ENCODE assay signal across 13 mouse cellular contexts in the genomic region with DNA sequence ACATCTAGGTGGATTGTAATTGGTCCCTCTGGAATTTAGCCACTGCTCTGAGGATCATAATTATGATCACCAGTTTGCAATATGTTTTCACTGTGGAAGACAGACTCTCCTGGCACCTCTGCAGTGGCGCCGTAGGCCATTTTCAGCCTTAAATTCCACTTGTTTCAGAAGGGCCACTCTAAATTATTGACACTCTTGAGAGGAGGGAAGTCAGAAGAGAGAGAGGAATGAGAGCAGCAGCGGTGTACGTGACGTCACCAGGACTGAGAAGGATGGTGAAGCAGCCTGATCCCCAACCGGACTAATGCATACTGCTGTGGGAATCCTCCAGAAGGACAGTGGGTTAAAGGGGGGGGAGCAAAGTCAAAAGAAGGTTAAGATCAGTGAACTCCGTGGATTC.
"Had no signal": no experiment of that assay in that cellular context is flagged by ENCODE, and none has a peak within 500 bp of the region (broad histone marks: within the 10 kb centered on the region; RNA-seq: fewer than 3 reads in every experiment).

No protein-coding gene starts in this region.

- H3K27ac ChIP-seq: liver, embryonic 15.5 days; neural tube, embryonic 12.5 days had no signal

- H3K9me3 ChIP-seq: limb, embryonic 13.5 days; liver, embryonic 15.5 days; neural tube, embryonic 12.5 days had no signal

- H3K4me2 ChIP-seq: limb, embryonic 13.5 days; liver, embryonic 11.5 days; liver, embryonic 15.5 days; neural tube, embryonic 12.5 days had no signal

- H3K36me3 ChIP-seq: limb, embryonic 13.5 days; liver, embryonic 15.5 days; neural tube, embryonic 12.5 days had no signal

- H3K9ac ChIP-seq: limb, embryonic 13.5 days; liver, embryonic 15.5 days; neural tube, embryonic 12.5 days had no signal

- H3K4me3 ChIP-seq: limb, embryonic 13.5 days; liver, embryonic 15.5 days; myocyte; neural tube, embryonic 12.5 days had no signal

- H3K4me1 ChIP-seq: neural tube, embryonic 12.5 days had no signal

- ATAC-seq: intestine, embryonic 16.5 days had no signal

- DNase-seq: kidney, adult 2 months; kidney, postnatal 25 days; layer of hippocampus, adult 9-11 months; layer of hippocampus, postnatal 36 days; midbrain, embryonic 14.5 days; right cerebral cortex, postnatal 14 days; thymus, postnatal 4 days had no signal

- H3K27me3 ChIP-seq: limb, embryonic 13.5 days; liver, embryonic 15.5 days; neural tube, embryonic 12.5 days had no signal
